Mouse (Mus musculus) liver, embryonic 14 days (tissue): ENCODE results near the gene Acot6. TPM values are rescaled to one million over a fixed set of nuclear protein-coding genes. Genes with fewer than 3 reads are reported as not detected.

ENCODE experiments used
- polyA plus RNA-seq: library from polyadenylated mRNA; depleted of rRNA; stranded (reverse); fragments of >200 nt; gene quantifications from 2 replicates; pipeline ENCODE4 v1.2.3, GENCODE M21; 2012; rRNA removed

The Acot6 gene
- polyA plus RNA-seq, result 0.87 and 0.93 TPM in 2 replicates

GRCm38 (mm10) chr12:84100604-84101492 is at the start of gene Acot6:
Gene Acot6, plus strand, starts transcription at chr12:84100654.

GRCm38 (mm10) chr12:84051937-84052474 is 48.4 kb upstream of the Acot6 start, which contains the start of gene Acot3:
Gene Acot3, plus strand, starts transcription at chr12:84052144.

GRCm38 (mm10) chr12:84068986-84069385 is 31.5 kb upstream of the Acot6 start, which contains the start of gene Acot5:
Gene Acot5, plus strand, starts transcription at chr12:84069325.

GRCm38 (mm10) chr12:84114153-84114994 is 13.9 kb downstream of the Acot6 start, which contains the start of gene Dnal1:
Gene Dnal1, plus strand, starts transcription at chr12:84114366.

GRCm38 (mm10) chr12:84147954-84148621 is 47.6 kb downstream of the Acot6 start, which contains the start of gene Pnma1:
Gene Pnma1, minus strand, starts transcription at chr12:84148489.

Other genes starting within 250 kb of the Acot6 start
- gene Numb, start 178.7 kb upstream of the Acot6 start, polyA plus RNA-seq, result 11.8 and 13.5 TPM in 2 replicates
- 6.0 and 7.4 TPM in 2 replicates for gene Riox1, start 150.0 kb upstream of the Acot6 start, polyA plus RNA-seq
- not detected in 2 replicates for gene Heatr4, start 115.8 kb upstream of the Acot6 start, polyA plus RNA-seq
- gene Acot2, start 112.8 kb upstream of the Acot6 start, polyA plus RNA-seq, result 2.5 and 3.4 TPM in 2 replicates
- 11.4 and 16.9 TPM in 2 replicates for gene Acot1, start 91.2 kb upstream of the Acot6 start, polyA plus RNA-seq
- gene Acot4, start 62.3 kb upstream of the Acot6 start, polyA plus RNA-seq, result 4.4 and 5.2 TPM in 2 replicates
- not detected in 2 replicates for gene Gm49366, start 61.7 kb upstream of the Acot6 start, polyA plus RNA-seq
- 2.4 and 2.8 TPM in 2 replicates for gene Acot3, start 48.5 kb upstream of the Acot6 start, polyA plus RNA-seq
- not detected in 2 replicates for gene Acot5, start 31.3 kb upstream of the Acot6 start, polyA plus RNA-seq
- gene Dnal1, start 13.7 kb downstream of the Acot6 start, polyA plus RNA-seq, result 0.40 and 0.42 TPM in 2 replicates
- 0.12 TPM in 2 replicates for gene Pnma1, start 47.8 kb downstream of the Acot6 start, polyA plus RNA-seq
- gene Elmsan1, start 118.2 kb downstream of the Acot6 start, polyA plus RNA-seq, result 3.6 and 4.5 TPM in 2 replicates
- gene Ptgr2, start 184.6 kb downstream of the Acot6 start, polyA plus RNA-seq, result 13.1 and 14.9 TPM in 2 replicates
- 22.3 and 26.6 TPM in 2 replicates for gene Zfp410, start 216.2 kb downstream of the Acot6 start, polyA plus RNA-seq